Mouse (Mus musculus) hindbrain, embryonic 13.5 days (tissue): Measurements from ENCODE around the gene F2rl1. TPM values are rescaled to one million over a fixed set of nuclear protein-coding genes. Genes with fewer than 3 reads are reported as not detected.

Experiments used
- ATAC-seq: fragments of 200-750 bp; cut with Nextera tagmentation; 2 replicates; pipeline ENCODE4 v1.8.0; 2017; ENCODE audit warnings: moderate TSS enrichment; ENCODE audit not compliant: low FRiP score
- H3K27ac ChIP-seq: fragments of 300-500 bp; sonication (generic); 2 replicates; pipeline ENCODE4 v1.5.1; 2015; ENCODE audit warnings: inconsistent platforms, mild to moderate bottlenecking, moderate library complexity
- H3K27me3 ChIP-seq: fragments of 300-500 bp; sonication (generic); 2 replicates; pipeline ENCODE4 v1.6.1; 2015; ENCODE audit warnings: mild to moderate bottlenecking, inconsistent platforms
- H3K36me3 ChIP-seq: fragments of 300-500 bp; sonication (generic); 2 replicates; pipeline ENCODE4 v1.6.1; 2015; ENCODE audit warnings: mild to moderate bottlenecking, inconsistent platforms
- H3K4me1 ChIP-seq: fragments of 300-500 bp; sonication (generic); replicated peaks from 2 replicates; pipeline ENCODE4 v1.6.1; 2015; ENCODE audit warnings: inconsistent platforms
- H3K4me2 ChIP-seq: fragments of 300-500 bp; sonication (generic); 2 replicates; pipeline ENCODE4 v1.6.1; 2015; ENCODE audit warnings: inconsistent platforms, mild to moderate bottlenecking, moderate library complexity
- H3K4me3 ChIP-seq: fragments of 300-500 bp; sonication (generic); 2 replicates; pipeline ENCODE4 v1.5.1; 2015; ENCODE audit warnings: mild to moderate bottlenecking, inconsistent platforms
- H3K9ac ChIP-seq: fragments of 300-500 bp; sonication (generic); 2 replicates; pipeline ENCODE4 v1.6.1; 2015; ENCODE audit warnings: mild to moderate bottlenecking, inconsistent platforms
- H3K9me3 ChIP-seq: fragments of 300-500 bp; sonication (generic); 2 replicates; pipeline ENCODE4 v1.6.1; 2016; ENCODE audit warnings: inconsistent platforms
- WGBS: fragments of 180-500 bp; shearing (Covaris S2); methylation state at CpG from one replicate; pipeline ENCODE4 v1.1.7; 2015; 5-methylcytosine and 5-hydroxymethylcytosine counted together
- polyA plus RNA-seq: library from polyadenylated mRNA; unstranded; fragments of >200 nt; fragmentation: Nextera tagmentation; extraction: Ambion mirVana; gene quantifications from 2 replicates; pipeline ENCODE4 v1.2.1, GENCODE M21; 2015

F2rl1 gene
- polyA plus RNA-seq, 1 experiment from 2014 or later: not detected

- Histone ChIP-seq H3K4me1 (no peaks in the 10 kb centered on the region), H3K4me2 (no peak overlapping the region), H3K36me3 (no peaks in the 10 kb centered on the region), H3K27me3 (no peaks in the 10 kb centered on the region), H3K4me3 (no peak overlapping the region), H3K9me3 (no peaks in the 10 kb centered on the region), H3K9ac (no peak overlapping the region), H3K27ac (no peak overlapping the region)
- 62% methylated on average over 11 of the region's 11 CpGs for WGBS
- no peak for ATAC-seq
Observed at GRCm38 (mm10) chr13:95491327-95491726, 33.7 kb downstream of the F2rl1 start.

GRCm38 (mm10) chr13:95484664-95485063, 40.4 kb downstream of the F2rl1 start:
- no peak overlapping the region for H3K9ac ChIP-seq
- no peak overlapping the region for H3K4me2 ChIP-seq
- no peak overlapping the region for H3K27ac ChIP-seq
- H3K4me3 ChIP-seq: no peak overlapping the region
- H3K4me1 ChIP-seq: no peaks in the 10 kb centered on the region
- no peaks in the 10 kb centered on the region for H3K36me3 ChIP-seq
- no peaks in the 10 kb centered on the region for H3K9me3 ChIP-seq
- peaks cover 4% of the 10 kb centered on the region; the same call in 1 of the 2 replicates for H3K27me3 ChIP-seq
- ATAC-seq: no peak
- WGBS: 70% methylated on average over 5 of the region's 5 CpGs

GRCm38 (mm10) chr13:95481428-95481827, 43.6 kb downstream of the F2rl1 start:
- H3K4me3 ChIP-seq: no peak overlapping the region
- peak; percentile 61; the same call in 1 of the 2 replicates for ATAC-seq

GRCm38 (mm10) chr13:95478671-95479413, 46.2 kb downstream of the F2rl1 start, which contains the start of gene S100z:
Gene S100z (minus strand): TSS chr13:95478721.
- no peak within 1 kb of the TSS for H3K4me3 ChIP-seq
- H3K9ac ChIP-seq: no peak within 1 kb of the TSS
- H3K4me2 ChIP-seq: no peak within 1 kb of the TSS
- H3K36me3 ChIP-seq: no peaks in the 10 kb centered on the region
- ATAC-seq: no peak
- H3K27me3 ChIP-seq: peaks cover 4% of the 10 kb centered on the region; the same call in 1 of the 2 replicates
- H3K27ac ChIP-seq: no peak within 1 kb of the TSS
- WGBS: 92% methylated on average over 21 of the region's 21 CpGs
- no peaks in the 10 kb centered on the region for H3K9me3 ChIP-seq
- H3K4me1 ChIP-seq: no peaks in the 10 kb centered on the region

More at GRCm38 (mm10) chr13:95481428-95481827, 43.6 kb downstream of the F2rl1 start:
- Histone ChIP-seq H3K27ac (no peak overlapping the region), H3K27me3 (peaks cover 4% of the 10 kb centered on the region; the same call in 1 of the 2 replicates), H3K4me1 (no peaks in the 10 kb centered on the region), H3K4me2 (no peak overlapping the region), H3K36me3 (no peaks in the 10 kb centered on the region), H3K9me3 (no peaks in the 10 kb centered on the region), H3K9ac (no peak overlapping the region)
- 20% methylated on average over 4 of the region's 4 CpGs for WGBS

GRCm38 (mm10) chr13:95477173-95477572, 47.9 kb downstream of the F2rl1 start:
- ATAC-seq: no peak
- WGBS: 79% methylated on average over 6 of the region's 6 CpGs

GRCm38 (mm10) chr13:95475124-95475523, 49.9 kb downstream of the F2rl1 start:
- Histone ChIP-seq H3K4me2 (no peak overlapping the region), H3K27ac (no peak overlapping the region), H3K4me1 (no peaks in the 10 kb centered on the region), H3K9me3 (no peaks in the 10 kb centered on the region), H3K9ac (no peak overlapping the region), H3K4me3 (no peak overlapping the region), H3K36me3 (no peaks in the 10 kb centered on the region), H3K27me3 (peaks cover 1% of the 10 kb centered on the region; the same call in 1 of the 2 replicates)
- WGBS: 77% methylated on average over 7 of the region's 7 CpGs
- no peak for ATAC-seq

More at GRCm38 (mm10) chr13:95477173-95477572, 47.9 kb downstream of the F2rl1 start:
- no peaks in the 10 kb centered on the region for H3K4me1 ChIP-seq
- no peak overlapping the region for H3K9ac ChIP-seq
- H3K4me2 ChIP-seq: no peak overlapping the region
- H3K27ac ChIP-seq: no peak overlapping the region
- no peaks in the 10 kb centered on the region for H3K36me3 ChIP-seq
- no peaks in the 10 kb centered on the region for H3K9me3 ChIP-seq
- H3K27me3 ChIP-seq: peaks cover 4% of the 10 kb centered on the region; the same call in 1 of the 2 replicates
- no peak overlapping the region for H3K4me3 ChIP-seq

- no peaks in the 10 kb centered on the region for H3K9me3 ChIP-seq
Observed at GRCm38 (mm10) chr13:95474294-95474693, 50.7 kb downstream of the F2rl1 start.

GRCm38 (mm10) chr13:95470970-95471369, 54.1 kb downstream of the F2rl1 start:
- Histone ChIP-seq H3K36me3 (no peaks in the 10 kb centered on the region), H3K27me3 (no peaks in the 10 kb centered on the region), H3K9ac (no peak overlapping the region), H3K27ac (no peak overlapping the region), H3K4me2 (no peak overlapping the region), H3K4me1 (no peaks in the 10 kb centered on the region), H3K9me3 (no peaks in the 10 kb centered on the region), H3K4me3 (no peak overlapping the region)
- WGBS: 75% methylated on average over 2 of the region's 2 CpGs
- ATAC-seq: no peak

More at GRCm38 (mm10) chr13:95474294-95474693, 50.7 kb downstream of the F2rl1 start:
- Histone ChIP-seq H3K4me1 (no peaks in the 10 kb centered on the region), H3K9ac (no peak overlapping the region), H3K36me3 (no peaks in the 10 kb centered on the region), H3K4me3 (no peak overlapping the region), H3K27ac (no peak overlapping the region), H3K27me3 (no peaks in the 10 kb centered on the region), H3K4me2 (no peak overlapping the region)
- ATAC-seq: no peak
- WGBS: 85% methylated on average over 3 of the region's 3 CpGs

Other genes starting within 250 kb of the F2rl1 start
- gene Zbed3, start 201.6 kb downstream of the F2rl1 start, polyA plus RNA-seq: 41.0 and 42.5 TPM in 2 replicates
- 39.8 and 41.6 TPM in 2 replicates for gene Aggf1, start 149.9 kb downstream of the F2rl1 start, polyA plus RNA-seq
- 8.4 and 9.3 TPM in 2 replicates for gene Crhbp, start 80.3 kb downstream of the F2rl1 start, polyA plus RNA-seq
- gene S100z, start 46.5 kb downstream of the F2rl1 start, polyA plus RNA-seq: not detected in 2 replicates
- gene F2r, start 93.3 kb upstream of the F2rl1 start, polyA plus RNA-seq: 80.0 and 81.9 TPM in 2 replicates
- 0.91 and 1.1 TPM in 2 replicates for gene F2rl2, start 171.6 kb upstream of the F2rl1 start, polyA plus RNA-seq